Comparison of ENCODE assay signal across 8 mouse cellular contexts in genomic region chr2:137357181-137357738, GRCm38 (mm10).
DNase-seq lines count a peak whose midpoint lies in the region; ATAC-seq lines count a peak whose summit lies in the region.
"Had no signal": no experiment of that assay in that cellular context is flagged by ENCODE, and none has a peak within 500 bp of the region (broad histone marks: within the 10 kb centered on the region; RNA-seq: fewer than 3 reads in every experiment).

No protein-coding gene starts in this region.

- no peak for ATAC-seq in erythroblast, adult 5-6 weeks (replicated peaks; ENCODE audit: low FRiP score, poor library complexity, severe bottlenecking)

- peak; percentile 3 for DNase-seq in kidney, adult 18-20 months
- DNase-seq in kidney, postnatal 25 days: no peak
- DNase-seq in adipocyte (ENCODE audit: low spot score): peak; percentile 53
- DNase-seq in fibroblast of lung, adult 2 months (ENCODE audit: low read depth): peak; percentile 27
- DNase-seq in lung, adult 18-20 months: peak; percentile 17 to 25
- no peak for DNase-seq in liver
- DNase-seq: right cerebral cortex, postnatal 4 days had no signal

Comparison
In these comparisons a context has a peak if more than half of its experiments do, and no peak if none do; other contexts are left out.
1. DNase-seq: peak in kidney, adult 18-20 months (single experiment), adipocyte (single experiment), fibroblast of lung, adult 2 months (single experiment) and lung, adult 18-20 months (2 of 2); none in kidney, postnatal 25 days (0 of 2) and liver (single experiment).